Mouse (Mus musculus) MEL (cell line): ENCODE data around the gene Ccdc85c. TPM values are rescaled to one million over a fixed set of nuclear protein-coding genes. Genes with fewer than 3 reads are reported as not detected.

Experiments
- DNase-seq: peaks from one replicate; pipeline ENCODE4 v3.0.0; 2011; ENCODE audit warnings: low read depth, low spot score
- H3K27ac ChIP-seq: 2 replicates; pipeline ENCODE4 v1.5.1; 2012; ENCODE audit warnings: low read depth, mild to moderate bottlenecking, control low read depth, low read length, moderate library complexity; ENCODE audit not compliant: control insufficient read depth
- H3K27me3 ChIP-seq, 2 experiments: fragments of 150-350 bp in 1 of 2; sonication (generic) in 1 of 2; 2 replicates each; pipeline ENCODE4 v1.6.1; 2012; ENCODE audit warnings: low read length in 2 of 2, mild to moderate bottlenecking in 2 of 2, improper control_type of control experiment in 1 of 2, moderate library complexity in 1 of 2; ENCODE audit not compliant: insufficient read depth in 2 of 2, control insufficient read depth in 1 of 2
- H3K36me3 ChIP-seq, 2 experiments: 2 replicates each; pipeline ENCODE4 v1.6.1; 2012 to 2014; ENCODE audit warnings: low read length in 2 of 2, improper control_type of control experiment in 1 of 2, inconsistent platforms in 1 of 2, mild to moderate bottlenecking in 1 of 2; ENCODE audit not compliant: insufficient read depth in 2 of 2, control insufficient read depth in 1 of 2
- H3K4me1 ChIP-seq, 2 experiments: fragments of 150-350 bp in 1 of 2; sonication (generic) in 1 of 2; 2 replicates each; pipeline ENCODE4 v1.6.1; 2012; ENCODE audit warnings: low read length in 2 of 2, improper control_type of control experiment in 1 of 2, mild to moderate bottlenecking in 1 of 2; ENCODE audit not compliant: insufficient read depth in 2 of 2, control insufficient read depth in 1 of 2
- H3K4me3 ChIP-seq, 2 experiments: fragments of 150-350 bp in 1 of 2; sonication (generic) in 1 of 2; 2 replicates each; pipeline ENCODE4 v1.5.1; 2012; ENCODE audit warnings: low read depth in 2 of 2, low read length in 2 of 2, mild to moderate bottlenecking in 2 of 2, moderate library complexity in 2 of 2, control low read depth in 1 of 2, improper control_type of control experiment in 1 of 2; ENCODE audit not compliant: control insufficient read depth in 1 of 2, insufficient read depth in 1 of 2
- H3K79me2 ChIP-seq: 2 replicates; pipeline ENCODE4 v1.6.1; 2012; ENCODE audit warnings: mild to moderate bottlenecking, low read length, moderate library complexity; ENCODE audit not compliant: control insufficient read depth, poor library complexity, insufficient read depth
- H3K9ac ChIP-seq: 2 replicates; pipeline ENCODE4 v1.6.1; 2012; ENCODE audit warnings: low read depth, mild to moderate bottlenecking, control low read depth, low read length, moderate library complexity; ENCODE audit not compliant: control insufficient read depth, poor library complexity, severe bottlenecking
- H3K9me3 ChIP-seq: fragments of 150-350 bp; sonication (generic); replicated peaks from 2 replicates; pipeline ENCODE4 v1.6.1; 2012; ENCODE audit warnings: mild to moderate bottlenecking, low read length, improper control_type of control experiment, moderate library complexity; ENCODE audit not compliant: insufficient read depth
- ELF1 ChIP-seq: IDR thresholded peaks from 2 replicates; pipeline ENCODE4 v1.6.1; 2014; ENCODE audit warnings: low read depth, mild to moderate bottlenecking, inconsistent platforms, low read length, improper control_type of control experiment, moderate library complexity
- GABPA ChIP-seq: IDR thresholded peaks from 2 replicates; pipeline ENCODE4 v1.6.1; 2012; ENCODE audit warnings: low read depth, mild to moderate bottlenecking, inconsistent platforms, low read length, improper control_type of control experiment, moderate library complexity
- GATA1 ChIP-seq: IDR thresholded peaks from 2 replicates; pipeline ENCODE4 v1.6.1; 2011; ENCODE audit warnings: low read depth, low read length, improper control_type of control experiment
- MAFK ChIP-seq: IDR thresholded peaks from 2 replicates; pipeline ENCODE4 v1.6.1; 2011; ENCODE audit warnings: low read depth, mild to moderate bottlenecking, low read length, improper control_type of control experiment, borderline replicate concordance
- MAZ ChIP-seq: IDR thresholded peaks from 2 replicates; pipeline ENCODE4 v1.6.1; 2012; ENCODE audit warnings: low read depth, mild to moderate bottlenecking, inconsistent platforms, low read length, improper control_type of control experiment
- MYB ChIP-seq: IDR thresholded peaks from 2 replicates; pipeline ENCODE4 v1.6.1; 2011; ENCODE audit warnings: mild to moderate bottlenecking, low read depth, low read length, improper control_type of control experiment
- NELFE ChIP-seq: IDR thresholded peaks from 2 replicates; pipeline ENCODE4 v1.6.1; 2011; ENCODE audit warnings: low read depth, low read length, improper control_type of control experiment
- NRF1 ChIP-seq: IDR thresholded peaks from 2 replicates; pipeline ENCODE4 v1.6.1; 2014; ENCODE audit warnings: low read depth, mild to moderate bottlenecking, inconsistent platforms, low read length, improper control_type of control experiment, moderate library complexity; ENCODE audit not compliant: poor library complexity, insufficient read depth, severe bottlenecking
- POLR2A ChIP-seq, 2 experiments: IDR thresholded peaks; 2 replicates each; pipeline ENCODE4 v1.6.1; 2011 to 2012; ENCODE audit warnings: low read length in 2 of 2, mild to moderate bottlenecking in 2 of 2, control low read depth in 1 of 2, improper control_type of control experiment in 1 of 2, low read depth in 1 of 2, moderate library complexity in 1 of 2; ENCODE audit not compliant: control insufficient read depth in 1 of 2, insufficient read depth in 1 of 2, poor library complexity in 1 of 2
- POLR2AphosphoS5 ChIP-seq: IDR thresholded peaks from 2 replicates; pipeline ENCODE4 v1.6.1; 2012; ENCODE audit warnings: low read depth, borderline replicate concordance, mild to moderate bottlenecking, inconsistent platforms, low read length, moderate library complexity, mixed read lengths
- RCOR1 ChIP-seq: IDR thresholded peaks from 2 replicates; pipeline ENCODE4 v1.6.1; 2012; ENCODE audit warnings: low read depth, mild to moderate bottlenecking, inconsistent platforms, low read length, improper control_type of control experiment
- SMC3 ChIP-seq: IDR thresholded peaks from 2 replicates; pipeline ENCODE4 v1.6.1; 2011; ENCODE audit warnings: low read depth, low read length, improper control_type of control experiment
- ZC3H11A ChIP-seq: IDR thresholded peaks from 2 replicates; pipeline ENCODE4 v1.6.1; 2012; ENCODE audit warnings: low read depth, mild to moderate bottlenecking, inconsistent platforms, low read length, improper control_type of control experiment
- ZKSCAN1 ChIP-seq: IDR thresholded peaks from 2 replicates; pipeline ENCODE4 v1.6.1; 2012; ENCODE audit warnings: low read depth, mild to moderate bottlenecking, inconsistent platforms, low read length, improper control_type of control experiment, moderate library complexity
- ZMIZ1 ChIP-seq: IDR thresholded peaks from 2 replicates; pipeline ENCODE4 v1.6.1; 2012; ENCODE audit warnings: low read depth, mild to moderate bottlenecking, inconsistent platforms, low read length, improper control_type of control experiment, moderate library complexity
- ZNF384 ChIP-seq: IDR thresholded peaks from 2 replicates; pipeline ENCODE4 v1.6.1; 2012; ENCODE audit warnings: low read depth, mild to moderate bottlenecking, inconsistent platforms, low read length, improper control_type of control experiment
- polyA plus RNA-seq, 2 experiments: library from polyadenylated mRNA; stranded (reverse) in 1 of 2; unstranded in 1 of 2; fragments of >175 nt in 1 of 2; fragments of >200 nt in 1 of 2; gene quantifications; 2 replicates each; pipeline versions ENCODE4 v1.2.1 to v1.2.4; 2012; ENCODE audit warnings: low replicate concordance in 2 of 2, low read depth in 1 of 2; ENCODE audit not compliant: insufficient read length in 2 of 2, insufficient read depth in 1 of 2, missing spikeins in 1 of 2
- total RNA-seq: library from RNA; depleted of rRNA; stranded (reverse); fragments of 300-350 nt; gene quantifications from 2 replicates; pipeline ENCODE4 v1.2.3, GENCODE M21; 2012

Ccdc85c gene
- total and polyA plus RNA-seq, 3 experiments, result 19.8 to 24.8 TPM; not detected in 1

- DNase-seq, result no peak
- H3K4me3 ChIP-seq, result no peak overlapping the region
- H3K9ac ChIP-seq, result no peak overlapping the region
- no peaks in the 10 kb centered on the region for H3K9me3 ChIP-seq
- peaks cover 38% of the 10 kb centered on the region for H3K79me2 ChIP-seq
- H3K36me3 ChIP-seq, result peaks cover 0 to 6% of the 10 kb centered on the region in 2 experiments; a peak in 2 of 4 replicates
- H3K27me3 ChIP-seq, result no peaks in the 10 kb centered on the region
- no peak overlapping the region for H3K27ac ChIP-seq
- TF ChIP-seq ZNF384 (no peak), ZMIZ1 (no peak), POLR2A (IDR thresholded peaks at IDR 0.05; ENCODE audit: control insufficient read depth in 1 of 2, insufficient read depth in 1 of 2, low read depth in 1 of 2, low read length in 2 of 2, poor library complexity in 1 of 2) (no peak), MYB (no peak), POLR2AphosphoS5 (no peak), GATA1 (no peak)
- peaks cover 3 to 8% of the 10 kb centered on the region in 2 experiments; a peak in 3 of 4 replicates for H3K4me1 ChIP-seq
Observed at GRCm38 (mm10) chr12:108168909-108169308, 106.3 kb downstream of the Ccdc85c start.

- H3K4me3 ChIP-seq, result no peak overlapping the region
- TF ChIP-seq ZKSCAN1 (no peak), SMC3 (no peak), POLR2AphosphoS5 (no peak), NELFE (no peak), NRF1 (no peak), GABPA (no peak), MAFK (no peak), RCOR1 (no peak), ZNF384 (no peak), MAZ (no peak), ZC3H11A (no peak), ELF1 (no peak)
- TF ChIP-seq, all 39 proteins: peak for 0
- H3K36me3 ChIP-seq, result peaks cover 0 to 10% of the 10 kb centered on the region in 2 experiments; a peak in 2 of 4 replicates
- H3K9me3 ChIP-seq, result no peaks in the 10 kb centered on the region
- H3K4me1 ChIP-seq, result no peaks in the 10 kb centered on the region
- H3K79me2 ChIP-seq, result peaks cover 11% of the 10 kb centered on the region
- no peaks in the 10 kb centered on the region for H3K27me3 ChIP-seq
- H3K27ac ChIP-seq, result no peak overlapping the region
- no peak overlapping the region for H3K9ac ChIP-seq
- no peak for DNase-seq
Observed at GRCm38 (mm10) chr12:108163706-108164105, 111.5 kb downstream of the Ccdc85c start.
